Mouse (Mus musculus) intestine, embryonic 16.5 days (tissue): Measurements from ENCODE around the gene Amdhd1. TPM values are rescaled to one million over a fixed set of nuclear protein-coding genes. Genes with fewer than 3 reads are reported as not detected.
A peak's percentile ranks its signal among the peaks of the same experiment; 100 is the strongest.

Source experiments
- ATAC-seq: fragments of 200-750 bp; cut with Nextera tagmentation; 2 replicates; pipeline ENCODE4 v1.8.0; 2017; ENCODE audit warnings: moderate TSS enrichment, moderate library complexity
- H3K27ac ChIP-seq: fragments of 300-500 bp; sonication (generic); 2 replicates; pipeline ENCODE4 v1.5.1; 2014; ENCODE audit warnings: mild to moderate bottlenecking, low read length
- H3K27me3 ChIP-seq: fragments of 300-500 bp; sonication (generic); replicated peaks from 2 replicates; pipeline ENCODE4 v1.6.1; 2014; ENCODE audit warnings: low read length, control low read depth, mixed read lengths; ENCODE audit not compliant: control insufficient read depth, insufficient read depth
- H3K36me3 ChIP-seq: fragments of 300-500 bp; sonication (generic); 2 replicates; pipeline ENCODE4 v1.6.1; 2014; ENCODE audit warnings: low read length, control low read depth; ENCODE audit not compliant: control insufficient read depth, insufficient read depth
- H3K4me1 ChIP-seq: fragments of 300-500 bp; sonication (generic); 2 replicates; pipeline ENCODE4 v1.6.1; 2014; ENCODE audit warnings: low read length, control low read depth, mixed read lengths; ENCODE audit not compliant: control insufficient read depth, insufficient read depth
- H3K4me2 ChIP-seq: fragments of 300-500 bp; sonication (generic); 2 replicates; pipeline ENCODE4 v1.6.1; 2014; ENCODE audit warnings: low read depth, low read length, control low read depth
- H3K4me3 ChIP-seq: fragments of 300-500 bp; sonication (generic); 2 replicates; pipeline ENCODE4 v1.5.1; 2014; ENCODE audit warnings: mild to moderate bottlenecking, low read length
- H3K9ac ChIP-seq: fragments of 300-500 bp; sonication (generic); 2 replicates; pipeline ENCODE4 v1.6.1; 2014; ENCODE audit warnings: low read depth, low read length
- H3K9me3 ChIP-seq: fragments of 300-500 bp; sonication (generic); 2 replicates; pipeline ENCODE4 v1.6.1; 2016; ENCODE audit warnings: low read length, control low read depth; ENCODE audit not compliant: control insufficient read depth
- WGBS: fragments of 180-500 bp; shearing (Covaris S2); extraction: QIAGEN DNeasy Blood & Tissue Kit; methylation state at CpG from one replicate; pipeline ENCODE4 v1.1.7; 2014; 5-methylcytosine and 5-hydroxymethylcytosine counted together
- polyA plus RNA-seq: library from polyadenylated mRNA; unstranded; fragments of >200 nt; fragmentation: Nextera tagmentation; extraction: Ambion mirVana; gene quantifications from 2 replicates; pipeline ENCODE4 v1.2.1, GENCODE M21; 2015

Amdhd1 gene
- polyA plus RNA-seq, 1 experiment from 2014 or later: 0.95 TPM

GRCm38 (mm10) chr10:93518620-93519019 lies 21.2 kb downstream of the Amdhd1 start:
- Histone ChIP-seq H3K27ac (no peak overlapping the region), H3K36me3 (no peaks in the 10 kb centered on the region), H3K9ac (no peak overlapping the region), H3K4me2 (no peak overlapping the region), H3K4me1 (no peaks in the 10 kb centered on the region), H3K9me3 (no peaks in the 10 kb centered on the region), H3K27me3 (no peaks in the 10 kb centered on the region), H3K4me3 (no peak overlapping the region)
- no peak for ATAC-seq
- WGBS: 71% methylated on average over 2 of the region's 2 CpGs

GRCm38 (mm10) chr10:93518186-93518585 lies 21.6 kb downstream of the Amdhd1 start:
- Histone ChIP-seq H3K27ac (peak overlapping the region; percentile 5; the same call in 1 of the 2 replicates), H3K27me3 (no peaks in the 10 kb centered on the region), H3K9me3 (no peaks in the 10 kb centered on the region), H3K4me3 (no peak overlapping the region), H3K4me1 (no peaks in the 10 kb centered on the region), H3K9ac (no peak overlapping the region), H3K4me2 (no peak overlapping the region), H3K36me3 (no peaks in the 10 kb centered on the region)
- ATAC-seq: 0 out of 2 replicates have a peak, but pooled peaks have one; percentile 10
- whole genome bisulfite sequencing: 74% methylated on average over 4 of the region's 4 CpGs

DNA sequence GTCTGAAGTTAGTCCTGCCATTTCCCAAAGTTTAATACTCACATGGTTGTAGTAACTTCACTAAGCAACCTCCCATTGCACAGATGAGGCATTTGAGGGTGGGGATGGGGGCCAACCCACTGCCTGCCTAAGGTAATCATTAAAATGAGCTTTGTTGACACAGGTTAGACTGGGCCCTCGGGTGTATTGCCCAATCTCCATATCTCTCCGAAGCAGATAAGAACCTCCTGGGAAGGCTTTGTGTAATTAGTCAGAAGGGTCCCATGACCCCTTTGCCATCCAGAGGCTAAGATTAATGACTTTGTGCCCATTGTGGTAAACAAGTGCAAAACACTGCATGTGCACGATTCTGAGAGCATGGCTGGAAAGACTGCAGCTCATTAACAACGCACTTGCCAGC lies 22.1 kb downstream of the Amdhd1 start:
- no peak overlapping the region for H3K4me3 ChIP-seq
- H3K9ac ChIP-seq: no peak overlapping the region
- no peak overlapping the region for H3K4me2 ChIP-seq
- 23% methylated on average over 4 of the region's 4 CpGs for WGBS
- H3K4me1 ChIP-seq: no peaks in the 10 kb centered on the region
- H3K27me3 ChIP-seq: no peaks in the 10 kb centered on the region
- no peaks in the 10 kb centered on the region for H3K9me3 ChIP-seq
- H3K27ac ChIP-seq: peak overlapping the region; percentile 5; the same call in 1 of the 2 replicates
- H3K36me3 ChIP-seq: no peaks in the 10 kb centered on the region
- peak; percentile 95 for ATAC-seq

- Histone ChIP-seq H3K9me3 (no peaks in the 10 kb centered on the region), H3K27me3 (no peaks in the 10 kb centered on the region), H3K4me2 (no peak overlapping the region), H3K36me3 (no peaks in the 10 kb centered on the region), H3K4me3 (no peak overlapping the region), H3K27ac (no peak overlapping the region), H3K9ac (no peak overlapping the region), H3K4me1 (no peaks in the 10 kb centered on the region)
- ATAC-seq: no peak
- 75% methylated on average over 12 of the region's 12 CpGs for WGBS
Measured at GRCm38 (mm10) chr10:93515927-93516326, 23.9 kb downstream of the Amdhd1 start.

GRCm38 (mm10) chr10:93515419-93515818 lies 24.4 kb downstream of the Amdhd1 start:
- H3K4me3 ChIP-seq: no peak overlapping the region
- H3K9ac ChIP-seq: no peak overlapping the region
- no peak overlapping the region for H3K27ac ChIP-seq
- H3K9me3 ChIP-seq: no peaks in the 10 kb centered on the region
- H3K4me2 ChIP-seq: no peak overlapping the region
- no peaks in the 10 kb centered on the region for H3K4me1 ChIP-seq
- ATAC-seq: no peak
- H3K36me3 ChIP-seq: no peaks in the 10 kb centered on the region
- WGBS: 25% methylated on average over 1 of the region's 1 CpGs
- no peaks in the 10 kb centered on the region for H3K27me3 ChIP-seq

DNA sequence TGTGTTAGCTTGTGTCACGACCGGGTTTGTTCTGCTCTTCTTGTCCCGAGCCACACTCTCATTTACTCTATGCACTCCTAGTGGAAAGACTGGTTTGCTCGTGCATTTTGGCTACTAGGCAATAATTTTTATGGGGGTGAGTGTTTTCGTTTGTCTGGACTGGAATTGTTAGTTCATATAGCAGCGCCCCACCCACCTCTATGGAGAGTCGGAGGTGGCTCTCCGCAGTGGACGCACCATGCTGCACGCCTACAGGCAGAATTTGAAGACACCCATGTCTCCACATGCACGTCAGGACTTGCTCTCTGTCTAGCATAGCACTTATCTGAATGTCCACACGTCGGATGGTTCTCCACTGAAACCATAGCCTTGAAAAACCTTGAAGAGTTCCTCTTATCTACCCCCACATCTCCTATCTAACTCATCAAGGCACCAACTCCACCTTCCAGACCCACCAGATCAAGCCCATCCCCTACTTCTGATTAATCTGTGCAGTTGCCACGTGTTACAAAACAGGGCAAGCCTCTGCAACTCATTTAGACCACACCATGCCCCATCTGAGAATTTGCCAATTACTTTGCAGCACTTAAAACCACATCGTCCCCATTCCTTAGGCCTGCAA lies 30.2 kb downstream of the Amdhd1 start:
- Histone ChIP-seq H3K4me2 (no peak overlapping the region), H3K4me3 (no peak overlapping the region), H3K27ac (no peak overlapping the region), H3K36me3 (no peaks in the 10 kb centered on the region), H3K9me3 (no peaks in the 10 kb centered on the region), H3K4me1 (no peaks in the 10 kb centered on the region), H3K9ac (no peak overlapping the region), H3K27me3 (no peaks in the 10 kb centered on the region)
- ATAC-seq: peak; percentile 53; the same call in 1 of the 2 replicates
- 69% methylated on average over 15 of the region's 15 CpGs for WGBS

DNA sequence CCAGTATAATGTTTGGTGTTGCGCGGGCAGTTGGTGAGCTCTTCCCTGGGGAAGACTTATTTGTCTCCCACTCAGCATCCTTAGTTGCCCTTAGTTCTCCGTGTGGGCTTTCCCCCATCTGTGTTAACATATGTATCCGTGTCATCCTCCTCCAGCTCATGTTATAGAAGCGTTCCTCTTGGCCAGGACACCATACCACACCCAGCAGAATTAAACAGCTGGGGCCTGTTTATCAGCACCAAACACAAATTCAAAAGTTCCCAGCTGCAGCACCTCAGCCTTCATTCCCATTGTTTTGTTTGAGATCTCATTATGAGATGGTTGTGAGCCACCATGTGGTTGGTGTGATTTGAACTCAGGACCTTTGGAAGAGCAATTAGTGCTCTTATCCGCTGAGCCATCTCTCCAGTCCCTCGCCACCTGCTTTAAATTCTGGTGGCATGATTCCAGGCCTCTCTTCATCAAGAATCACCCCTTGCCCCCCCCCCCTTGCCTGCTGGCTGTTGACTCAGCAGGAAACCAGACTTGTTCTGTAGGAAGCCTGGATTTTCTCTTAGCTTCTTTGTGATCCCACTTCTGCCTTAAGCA lies 31.4 kb downstream of the Amdhd1 start:
- Histone ChIP-seq H3K4me3 (no peak overlapping the region), H3K27me3 (no peaks in the 10 kb centered on the region), H3K9me3 (no peaks in the 10 kb centered on the region), H3K36me3 (no peaks in the 10 kb centered on the region), H3K4me1 (no peaks in the 10 kb centered on the region), H3K9ac (no peak overlapping the region), H3K27ac (no peak overlapping the region), H3K4me2 (no peak overlapping the region)
- no peak for ATAC-seq
- 77% methylated on average over 7 of the region's 7 CpGs for WGBS

DNA sequence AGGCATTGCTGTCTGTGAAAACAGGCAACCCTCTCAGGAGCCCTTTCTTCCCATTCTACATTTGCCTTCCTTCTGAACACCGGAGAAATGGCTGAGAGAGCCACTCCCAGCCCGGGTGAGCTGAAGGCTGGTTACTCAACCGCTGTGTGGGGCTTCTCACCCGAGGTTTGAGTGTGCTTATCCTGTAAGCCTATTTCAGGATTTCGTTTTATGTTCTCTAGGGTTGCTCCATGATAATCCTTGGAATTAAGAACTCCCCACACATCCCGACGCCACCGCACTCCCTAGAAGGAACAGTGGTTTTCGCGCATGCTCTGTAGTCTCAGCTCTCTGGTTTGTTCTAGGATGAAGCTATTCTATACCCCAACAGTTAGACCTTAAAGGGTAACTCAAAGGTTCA lies 38.5 kb downstream of the Amdhd1 start:
- no peak for ATAC-seq
- H3K27ac ChIP-seq: no peak overlapping the region
- H3K9ac ChIP-seq: no peak overlapping the region
- no peaks in the 10 kb centered on the region for H3K36me3 ChIP-seq
- no peaks in the 10 kb centered on the region for H3K27me3 ChIP-seq
- H3K4me3 ChIP-seq: no peak overlapping the region
- 83% methylated on average over 10 of the region's 10 CpGs for WGBS
- no peak overlapping the region for H3K4me2 ChIP-seq
- H3K9me3 ChIP-seq: no peaks in the 10 kb centered on the region
- H3K4me1 ChIP-seq: no peaks in the 10 kb centered on the region

DNA sequence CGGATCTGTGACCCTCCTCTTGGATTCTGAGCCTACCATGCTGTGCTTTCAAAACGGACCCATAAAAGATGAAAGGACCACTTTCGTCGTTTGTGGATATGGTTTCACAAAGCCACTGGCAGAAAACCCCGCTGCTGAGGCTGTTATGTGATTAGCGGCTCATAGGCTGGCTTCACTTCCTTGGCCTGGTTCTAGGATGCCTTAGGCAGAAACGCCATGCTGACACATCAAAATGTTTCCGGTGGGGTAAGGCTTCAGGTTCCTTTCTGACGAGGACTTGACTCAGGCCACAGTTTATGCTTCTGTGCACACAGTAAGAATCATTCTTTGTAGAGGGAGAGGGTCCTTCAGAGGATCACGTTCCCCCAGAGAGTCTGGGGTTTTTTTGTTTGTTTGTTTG lies 39.0 kb downstream of the Amdhd1 start:
- ATAC-seq: no peak
- no peak overlapping the region for H3K9ac ChIP-seq
- no peaks in the 10 kb centered on the region for H3K27me3 ChIP-seq
- H3K4me2 ChIP-seq: no peak overlapping the region
- H3K4me1 ChIP-seq: no peaks in the 10 kb centered on the region
- no peaks in the 10 kb centered on the region for H3K36me3 ChIP-seq
- H3K27ac ChIP-seq: no peak overlapping the region
- no peak overlapping the region for H3K4me3 ChIP-seq
- 57% methylated on average over 10 of the region's 10 CpGs for WGBS
- H3K9me3 ChIP-seq: no peaks in the 10 kb centered on the region

DNA sequence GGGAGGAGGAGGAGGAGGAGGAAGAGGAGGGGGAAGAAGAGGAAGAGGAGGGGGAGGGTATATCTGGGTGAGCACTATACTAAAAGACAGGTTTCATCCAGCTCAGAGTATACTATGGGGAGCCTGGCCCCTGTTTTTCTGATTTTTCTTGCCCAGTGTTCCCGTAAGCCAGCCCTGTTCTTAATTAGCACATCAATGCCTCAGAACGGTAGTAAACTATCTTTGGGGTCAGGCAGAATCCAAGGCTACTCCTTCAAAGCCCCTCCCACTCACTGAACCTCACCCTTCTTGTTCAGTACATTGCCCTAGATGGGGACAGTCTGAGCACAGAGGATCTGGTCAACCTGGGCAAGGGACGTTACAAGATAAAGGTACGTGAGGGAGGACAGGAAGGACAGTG lies 49.4 kb downstream of the Amdhd1 start:
- Histone ChIP-seq H3K27ac (no peak overlapping the region), H3K9ac (no peak overlapping the region), H3K4me2 (no peak overlapping the region), H3K4me1 (no peaks in the 10 kb centered on the region), H3K36me3 (no peaks in the 10 kb centered on the region), H3K27me3 (no peaks in the 10 kb centered on the region), H3K9me3 (no peaks in the 10 kb centered on the region), H3K4me3 (no peak overlapping the region)
- WGBS: 55% methylated on average over 4 of the region's 4 CpGs
- ATAC-seq: no peak
